Mouse (Mus musculus) testis, adult 2 months (tissue): ENCODE measurements around the gene E4f1.

Source experiments
- CTCF ChIP-seq: fragments of 200-500 bp; IDR thresholded peaks from 2 replicates; pipeline ENCODE4 v1.5.1; 2012; ENCODE audit warnings: low read depth, mild to moderate bottlenecking, inconsistent platforms, low read length, moderate library complexity; ENCODE audit not compliant: control insufficient read depth, insufficient read depth, insufficient replicate concordance
- POLR2A ChIP-seq: fragments of 200-500 bp; IDR thresholded peaks from 2 replicates; pipeline ENCODE4 v1.6.1; 2012; ENCODE audit warnings: low read depth, mild to moderate bottlenecking, inconsistent platforms, low read length, moderate library complexity; ENCODE audit not compliant: control insufficient read depth

DNA sequence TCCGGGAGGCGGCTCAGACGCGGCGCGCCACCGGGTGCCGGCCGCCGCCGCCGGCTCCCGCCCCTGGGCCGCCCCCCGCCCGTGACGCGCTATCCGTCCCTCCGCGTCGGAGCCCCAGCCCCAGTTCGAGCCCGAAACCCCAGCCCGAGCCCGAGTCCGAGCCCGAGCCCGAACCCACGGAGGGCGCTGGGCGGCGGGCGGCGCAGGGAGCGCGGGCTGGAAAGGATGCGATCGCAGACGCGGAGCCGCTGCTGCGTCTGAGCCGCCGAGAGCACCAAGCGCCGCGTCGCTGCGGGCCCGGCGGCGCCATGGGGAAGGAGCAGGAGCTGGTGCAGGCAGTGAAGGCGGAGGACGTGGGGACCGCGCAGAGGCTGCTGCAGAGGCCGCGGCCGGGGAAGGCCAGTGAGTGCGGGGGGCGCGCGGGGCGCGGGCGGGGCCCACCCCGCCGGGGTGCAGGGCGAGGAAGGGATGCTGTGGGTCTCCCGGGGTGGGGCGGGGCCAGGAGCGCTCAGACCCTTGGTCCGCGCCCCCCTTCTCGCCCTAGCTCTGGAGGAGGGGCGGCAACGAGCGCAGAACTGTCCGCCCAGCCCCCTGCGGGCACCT, 18.6 kb upstream of the E4f1 start:
- TF ChIP-seq CTCF (no peak), POLR2A (no peak)
